Mouse (Mus musculus) intestine, embryonic 14.5 days (tissue): ENCODE results near the gene Mettl18. TPM values are rescaled to one million over a fixed set of nuclear protein-coding genes. Genes with fewer than 3 reads are reported as not detected.

ENCODE experiments used
- ATAC-seq: fragments of 200-750 bp; cut with Nextera tagmentation; replicated peaks from 2 replicates; pipeline ENCODE4 v1.8.0; 2017; ENCODE audit warnings: low read depth, moderate number of reproducible peaks, moderate TSS enrichment, moderate library complexity; ENCODE audit not compliant: low FRiP score, low TSS enrichment
- DNase-seq: peaks from one replicate; pipeline ENCODE4 v3.0.0-alpha.2; 2018; ENCODE audit warnings: low spot score
- H3K27ac ChIP-seq: fragments of 300-500 bp; sonication (generic); 2 replicates; pipeline ENCODE4 v1.5.1; 2014; ENCODE audit warnings: low read depth, mild to moderate bottlenecking, control low read depth
- H3K27me3 ChIP-seq: fragments of 300-500 bp; sonication (generic); replicated peaks from 2 replicates; pipeline ENCODE4 v1.6.1; 2014; ENCODE audit warnings: low read length, control low read depth; ENCODE audit not compliant: control insufficient read depth, insufficient read depth
- H3K36me3 ChIP-seq: fragments of 300-500 bp; sonication (generic); 2 replicates; pipeline ENCODE4 v1.6.1; 2014; ENCODE audit warnings: low read length, control low read depth; ENCODE audit not compliant: control insufficient read depth, insufficient read depth
- H3K4me1 ChIP-seq: fragments of 300-500 bp; sonication (generic); replicated peaks from 2 replicates; pipeline ENCODE4 v1.6.1; 2014; ENCODE audit warnings: low read length, control low read depth, mixed read lengths; ENCODE audit not compliant: control insufficient read depth, insufficient read depth
- H3K4me2 ChIP-seq: fragments of 300-500 bp; sonication (generic); 2 replicates; pipeline ENCODE4 v1.6.1; 2014; ENCODE audit warnings: low read length
- H3K4me3 ChIP-seq: fragments of 300-500 bp; sonication (generic); 2 replicates; pipeline ENCODE4 v1.5.1; 2014; ENCODE audit warnings: low read depth, low read length, control low read depth, mixed read lengths
- H3K9ac ChIP-seq: fragments of 300-500 bp; sonication (generic); 2 replicates; pipeline ENCODE4 v1.6.1; 2014; ENCODE audit warnings: mild to moderate bottlenecking, low read length
- H3K9me3 ChIP-seq: fragments of 300-500 bp; sonication (generic); 2 replicates; pipeline ENCODE4 v1.6.1; 2016; ENCODE audit warnings: low read length, control low read depth; ENCODE audit not compliant: control insufficient read depth
- WGBS: fragments of 180-500 bp; shearing (Covaris S2); extraction: QIAGEN DNeasy Blood & Tissue Kit; methylation state at CpG from one replicate; pipeline ENCODE4 v1.1.7; 2014; 5-methylcytosine and 5-hydroxymethylcytosine counted together
- polyA plus RNA-seq: library from polyadenylated mRNA; unstranded; fragments of >200 nt; fragmentation: Nextera tagmentation; extraction: Ambion mirVana; gene quantifications from 2 replicates; pipeline ENCODE4 v1.2.1, GENCODE M21; 2014

Gene Mettl18
- polyA plus RNA-seq = 7.5 and 8.7 TPM in 2 replicates

DNA sequence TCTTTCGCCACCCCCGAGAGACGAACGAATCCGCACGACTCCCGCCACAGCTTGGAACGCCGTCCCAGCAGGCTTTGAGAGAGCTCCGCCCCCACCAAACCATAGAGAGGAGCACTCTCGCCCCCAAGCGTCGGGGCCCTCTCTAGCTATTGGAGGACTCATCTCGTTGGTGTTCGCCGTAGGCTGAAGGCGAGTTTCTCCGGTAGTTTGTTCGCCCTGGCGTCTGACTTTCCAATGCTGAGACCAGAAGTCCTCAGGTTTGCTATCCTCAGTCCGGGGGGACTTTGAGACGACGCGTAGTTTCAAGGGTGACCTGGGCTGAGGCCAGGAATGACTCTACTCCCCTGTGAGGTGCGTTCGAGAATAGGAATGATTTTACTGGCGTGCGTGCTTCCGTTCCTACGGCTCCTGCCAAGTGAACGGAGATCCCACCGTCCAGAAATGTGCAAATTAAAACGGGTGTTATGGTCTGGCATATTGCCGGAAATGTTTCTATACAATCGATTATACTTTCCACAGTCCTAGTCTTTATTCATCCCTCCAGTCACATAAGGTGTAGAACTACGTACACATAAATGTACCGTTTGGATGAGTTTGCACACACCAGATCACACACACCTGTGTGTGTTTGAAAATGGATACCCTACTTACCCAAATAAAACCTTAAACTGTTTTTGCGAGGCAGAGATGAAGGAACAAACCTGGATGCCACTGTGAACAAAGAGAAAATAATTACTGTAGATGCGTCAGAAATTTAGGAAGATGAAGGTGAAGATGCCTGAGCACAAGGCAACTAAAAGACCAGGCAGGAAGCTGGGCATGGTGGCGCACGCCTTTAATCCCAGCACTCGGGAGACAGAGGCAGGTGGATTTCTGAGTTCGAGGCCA is at the start of gene Mettl18, which contains the start of gene BC055324:
Mettl18 (plus strand) TSS at position 169 of the 888 bp plus-strand sequence.
BC055324 (minus strand) TSS at position 76 of the 888 bp plus-strand sequence.
- peaks cover 6% of the 10 kb centered on the region for H3K4me1 ChIP-seq
- ATAC-seq (peak; percentile 97), DNase-seq (peak; percentile 97)
- no peaks in the 10 kb centered on the region for H3K36me3 ChIP-seq
- H3K9ac ChIP-seq = peak within 1 kb of the TSS; percentile 66
- peak within 1 kb of the TSS; percentile 59 for H3K4me3 ChIP-seq
- peak within 1 kb of the TSS; percentile 71 for H3K27ac ChIP-seq
- WGBS = 3% methylated on average over 43 of the region's 43 CpGs
- H3K9me3 ChIP-seq = no peaks in the 10 kb centered on the region
- no peaks in the 10 kb centered on the region for H3K27me3 ChIP-seq
- peak within 1 kb of the TSS; percentile 77 for H3K4me2 ChIP-seq

DNA sequence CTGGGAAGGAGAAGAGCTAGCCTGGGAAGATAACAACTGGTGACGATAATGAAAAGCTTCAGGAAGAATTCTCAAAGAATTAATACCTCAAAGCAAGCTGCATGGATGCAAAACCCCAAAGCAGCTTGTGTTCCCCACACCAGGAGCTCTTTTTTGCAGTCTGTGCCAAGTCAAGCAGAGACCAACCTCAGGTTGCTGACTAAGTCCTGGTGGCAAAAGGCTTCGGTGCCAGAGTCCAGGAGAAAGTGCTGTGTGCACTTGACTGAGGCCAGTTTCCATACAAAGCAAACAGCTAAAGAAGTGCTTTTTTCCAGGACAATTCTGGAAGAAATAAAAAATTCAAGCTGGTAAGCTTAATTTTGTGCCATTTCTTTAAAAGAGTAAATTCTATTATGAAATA is 41.3 kb upstream of the Mettl18 start:
- no peak for DNase-seq
- Histone ChIP-seq H3K4me3 (no peak overlapping the region), H3K27me3 (no peaks in the 10 kb centered on the region), H3K27ac (no peak overlapping the region), H3K36me3 (peaks cover 99% of the 10 kb centered on the region), H3K4me1 (no peaks in the 10 kb centered on the region), H3K9me3 (no peaks in the 10 kb centered on the region), H3K4me2 (no peak overlapping the region), H3K9ac (no peak overlapping the region)
- ATAC-seq = no peak
- WGBS = 91% methylated on average over 2 of the region's 2 CpGs

DNA sequence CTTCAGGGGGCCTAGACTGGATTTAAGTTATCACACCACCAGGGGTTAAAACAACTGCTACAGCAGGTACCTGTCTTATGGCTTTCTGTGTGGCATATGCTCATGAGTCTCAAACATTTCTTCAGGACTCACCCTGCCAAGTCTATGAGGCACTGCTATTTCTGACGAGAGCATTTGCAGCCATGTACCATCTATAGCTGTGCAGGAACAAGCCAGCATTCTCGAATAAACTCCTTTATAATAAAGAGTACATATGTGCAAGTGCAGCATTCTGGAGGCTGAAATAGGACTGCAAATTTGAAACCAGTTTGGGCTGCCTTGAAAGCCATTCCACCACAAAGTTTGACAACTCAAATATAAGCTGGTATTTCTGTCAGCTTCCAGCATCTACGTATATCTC is 36.7 kb upstream of the Mettl18 start:
- H3K27me3 ChIP-seq = no peaks in the 10 kb centered on the region
- no peaks in the 10 kb centered on the region for H3K4me1 ChIP-seq
- no peak overlapping the region for H3K4me2 ChIP-seq
- no peak overlapping the region for H3K27ac ChIP-seq
- 87% methylated on average over 3 of the region's 3 CpGs for WGBS
- ATAC-seq (no peak), DNase-seq (no peak)
- no peak overlapping the region for H3K4me3 ChIP-seq
- no peaks in the 10 kb centered on the region for H3K9me3 ChIP-seq
- H3K9ac ChIP-seq = no peak overlapping the region
- H3K36me3 ChIP-seq = peaks cover 75% of the 10 kb centered on the region

DNA sequence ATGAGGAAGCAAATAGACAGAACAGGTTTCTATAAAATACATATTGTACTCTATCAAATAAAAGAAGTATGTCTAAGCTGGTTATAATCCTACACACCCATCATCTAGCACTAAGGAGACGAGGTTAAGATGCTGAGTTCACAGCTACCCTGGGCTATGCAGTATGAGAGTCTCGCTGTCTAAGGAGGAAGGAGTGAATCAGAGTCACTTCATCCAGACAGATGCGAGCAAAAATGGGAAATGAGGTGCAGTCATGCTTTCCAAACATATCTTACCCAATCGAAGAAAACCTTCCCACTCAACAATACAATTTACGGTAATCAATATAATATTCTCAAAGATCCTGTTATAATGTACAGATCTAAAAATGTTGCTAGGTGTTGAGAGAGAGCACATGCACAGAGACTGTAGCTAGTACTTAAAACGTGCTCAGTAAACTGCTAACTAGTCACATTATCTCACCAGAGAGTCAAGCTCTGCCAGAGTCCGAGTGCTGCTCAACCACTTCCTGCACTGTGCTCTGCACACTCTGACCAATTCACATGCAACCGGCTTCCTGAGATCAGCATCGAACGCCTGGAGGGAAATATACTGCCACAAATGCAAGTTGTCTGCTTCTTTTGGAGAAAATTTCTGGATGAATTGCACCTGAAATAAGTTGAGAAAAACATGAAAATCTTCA is 30.5 kb upstream of the Mettl18 start:
- Histone ChIP-seq H3K9ac (no peak overlapping the region), H3K27me3 (no peaks in the 10 kb centered on the region), H3K4me2 (no peak overlapping the region), H3K9me3 (no peaks in the 10 kb centered on the region), H3K4me3 (no peak overlapping the region), H3K4me1 (no peaks in the 10 kb centered on the region), H3K36me3 (peaks cover 50% of the 10 kb centered on the region), H3K27ac (no peak overlapping the region)
- DNase-seq = no peak
- WGBS = 90% methylated on average over 10 of the region's 10 CpGs
- ATAC-seq = no peak

DNA sequence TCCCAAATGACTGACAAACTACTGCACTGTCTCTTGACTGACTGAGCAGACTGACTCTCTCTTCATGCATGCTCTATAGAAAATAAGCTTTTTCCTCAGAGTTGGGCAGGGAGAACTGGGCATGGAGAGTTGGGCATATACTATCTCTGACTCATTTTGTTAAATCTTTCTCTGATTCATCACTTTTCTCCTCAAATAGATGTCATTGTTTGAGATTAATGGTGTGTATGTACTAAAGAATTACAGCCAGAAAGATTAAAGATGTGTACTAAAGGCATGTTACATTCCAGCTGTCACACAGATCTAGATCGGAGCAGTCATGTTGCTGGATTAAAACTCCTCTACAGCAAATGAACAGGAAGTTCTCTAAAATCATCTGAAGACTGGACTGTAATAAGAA is 20.2 kb upstream of the Mettl18 start:
- DNase-seq (no peak), ATAC-seq (no peak)
- Histone ChIP-seq H3K27me3 (no peaks in the 10 kb centered on the region), H3K9me3 (no peaks in the 10 kb centered on the region), H3K36me3 (peaks cover 31% of the 10 kb centered on the region), H3K4me2 (no peak overlapping the region), H3K27ac (no peak overlapping the region), H3K4me1 (no peaks in the 10 kb centered on the region), H3K9ac (no peak overlapping the region), H3K4me3 (no peak overlapping the region)
- 94% methylated on average over 1 of the region's 1 CpGs for WGBS

DNA sequence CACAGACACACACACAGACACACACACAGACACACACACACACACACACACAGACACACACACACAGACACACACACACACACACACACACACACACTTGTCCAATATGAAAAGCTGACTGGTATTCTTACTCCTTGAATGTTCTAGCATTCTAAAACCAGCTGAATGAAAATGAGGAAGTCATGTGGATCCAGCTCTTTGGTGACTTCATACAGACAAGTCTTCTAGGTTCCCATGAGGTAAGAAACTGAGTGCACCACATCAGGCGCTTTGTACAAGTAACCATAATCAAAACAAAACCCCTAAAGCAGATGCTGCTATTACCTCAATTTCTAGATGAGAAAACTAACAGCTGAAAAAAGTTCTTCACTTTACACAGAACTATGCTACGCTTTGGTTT is 19.6 kb upstream of the Mettl18 start:
- Histone ChIP-seq H3K9me3 (no peaks in the 10 kb centered on the region), H3K27ac (no peak overlapping the region), H3K4me2 (no peak overlapping the region), H3K4me1 (no peaks in the 10 kb centered on the region), H3K27me3 (no peaks in the 10 kb centered on the region), H3K4me3 (no peak overlapping the region), H3K9ac (no peak overlapping the region), H3K36me3 (peaks cover 37% of the 10 kb centered on the region)
- DNase-seq (no peak), ATAC-seq (no peak)
- WGBS = 91% methylated on average over 2 of the region's 2 CpGs

DNA sequence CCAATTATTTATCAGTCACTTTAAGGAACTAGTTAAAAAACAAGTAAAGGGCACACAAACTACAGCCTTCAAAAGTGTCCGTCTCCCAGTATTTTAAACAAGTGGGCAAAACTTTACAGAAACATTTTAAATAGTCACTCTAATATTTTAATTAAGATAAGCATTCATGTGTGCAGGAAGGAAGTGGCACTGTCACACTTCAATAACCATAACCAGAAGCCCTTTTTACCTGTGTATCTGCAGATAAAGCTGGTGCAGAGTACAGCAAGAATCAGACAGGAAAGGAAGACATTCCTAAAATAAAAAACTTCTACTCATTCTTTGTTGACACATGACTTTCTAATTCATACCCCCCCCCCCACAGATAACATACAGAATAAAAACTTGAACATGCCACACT is 18.2 kb upstream of the Mettl18 start:
- Histone ChIP-seq H3K4me2 (no peak overlapping the region), H3K36me3 (peaks cover 43% of the 10 kb centered on the region), H3K4me1 (no peaks in the 10 kb centered on the region), H3K27me3 (no peaks in the 10 kb centered on the region), H3K9ac (no peak overlapping the region), H3K27ac (no peak overlapping the region), H3K4me3 (no peak overlapping the region), H3K9me3 (no peaks in the 10 kb centered on the region)
- 82% methylated on average over 1 of the region's 1 CpGs for WGBS
- DNase-seq (no peak), ATAC-seq (no peak)

DNA sequence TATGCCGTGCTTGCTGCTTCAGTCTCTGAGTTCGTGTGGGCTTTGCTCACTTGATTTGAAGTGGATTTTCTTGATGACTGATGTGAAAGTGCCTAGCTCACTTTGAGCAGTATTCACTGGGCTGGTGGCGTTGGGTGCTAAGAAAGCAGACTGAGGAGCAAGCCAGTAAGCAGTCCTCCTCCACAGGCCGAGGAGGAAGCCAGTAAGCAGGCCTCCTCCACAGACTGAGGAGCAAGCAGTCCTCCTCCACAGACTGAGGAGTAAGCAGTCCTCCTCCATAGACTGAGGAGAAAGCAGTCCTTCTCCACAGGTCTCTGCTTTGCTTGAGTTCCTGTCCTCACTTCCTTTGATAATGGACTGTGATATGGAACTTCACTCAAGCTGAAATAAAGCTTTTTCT is 2.3 kb upstream of the Mettl18 start:
- no peaks in the 10 kb centered on the region for H3K27me3 ChIP-seq
- H3K27ac ChIP-seq = no peak overlapping the region
- H3K4me2 ChIP-seq = no peak overlapping the region
- H3K4me1 ChIP-seq = peaks cover 6% of the 10 kb centered on the region
- no peak overlapping the region for H3K9ac ChIP-seq
- H3K9me3 ChIP-seq = no peaks in the 10 kb centered on the region
- no peak for DNase-seq
- H3K4me3 ChIP-seq = no peak overlapping the region
- no peak for ATAC-seq
- H3K36me3 ChIP-seq = peaks cover 7% of the 10 kb centered on the region
- 84% methylated on average over 4 of the region's 4 CpGs for WGBS
